Mouse (Mus musculus) lung, postnatal 10 days (tissue): Measurements from ENCODE around the gene Olah.

Experiments used
- DNase-seq: peaks from one replicate; pipeline ENCODE4 v3.0.0; 2021

Olah gene

DNA sequence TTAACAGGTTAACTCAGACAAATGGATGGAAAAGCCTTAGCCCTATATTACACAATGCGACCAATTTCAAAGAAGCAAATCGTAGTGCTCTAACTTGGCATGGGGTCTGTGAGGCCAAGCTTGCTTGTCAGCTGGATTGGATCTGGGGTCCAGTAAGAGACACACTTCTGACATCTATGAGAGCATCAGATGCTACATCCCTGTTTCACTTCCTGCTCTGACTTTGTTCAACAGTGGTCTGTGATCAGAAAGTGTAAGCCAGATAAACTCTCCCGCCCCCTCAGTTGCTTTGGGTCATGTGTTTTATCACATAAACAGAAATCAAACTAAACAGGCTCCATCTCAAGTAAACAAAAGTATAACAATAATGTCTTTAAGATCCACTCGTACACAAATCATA lies 48.6 kb downstream of the Olah start:
- no peak for DNase-seq

DNA sequence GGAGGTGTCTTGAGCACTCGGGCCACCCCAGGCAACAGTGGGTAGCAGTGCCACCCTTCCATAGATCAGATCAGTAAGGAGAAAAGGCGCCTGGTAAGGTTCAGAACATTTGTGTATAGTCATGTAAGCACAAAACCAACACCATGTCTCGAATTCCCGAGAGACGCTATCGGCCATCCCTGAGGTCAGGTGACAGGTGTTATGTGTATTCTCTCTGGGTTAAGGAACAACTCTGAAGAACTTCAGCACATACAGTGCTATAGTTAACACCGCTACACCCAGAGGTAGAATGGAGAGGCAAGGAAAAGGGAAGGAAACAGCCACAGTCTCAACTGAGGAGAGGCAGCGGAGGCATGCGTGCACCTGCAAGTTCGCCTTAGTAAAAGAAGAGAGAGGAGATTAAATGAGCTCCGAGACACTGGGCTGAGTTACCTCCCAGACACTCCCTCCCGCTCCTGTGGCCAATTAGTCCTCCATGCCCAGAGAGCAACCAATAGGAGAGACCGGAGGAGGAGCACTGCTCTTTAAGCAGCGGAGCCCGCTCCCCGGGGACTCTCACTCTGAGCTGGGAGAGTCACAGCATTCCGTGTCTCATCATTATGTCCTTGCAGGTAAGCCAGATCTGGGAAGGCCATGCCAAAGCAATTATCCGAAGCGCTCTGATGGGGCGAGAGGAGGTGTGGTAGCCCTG lies 61.3 kb downstream of the Olah start, which contains the start of gene Acbd7:
TSS of gene Acbd7 (plus strand) at position 558 of the 691 bp plus-strand sequence.
- peak; percentile 62 for DNase-seq

DNA sequence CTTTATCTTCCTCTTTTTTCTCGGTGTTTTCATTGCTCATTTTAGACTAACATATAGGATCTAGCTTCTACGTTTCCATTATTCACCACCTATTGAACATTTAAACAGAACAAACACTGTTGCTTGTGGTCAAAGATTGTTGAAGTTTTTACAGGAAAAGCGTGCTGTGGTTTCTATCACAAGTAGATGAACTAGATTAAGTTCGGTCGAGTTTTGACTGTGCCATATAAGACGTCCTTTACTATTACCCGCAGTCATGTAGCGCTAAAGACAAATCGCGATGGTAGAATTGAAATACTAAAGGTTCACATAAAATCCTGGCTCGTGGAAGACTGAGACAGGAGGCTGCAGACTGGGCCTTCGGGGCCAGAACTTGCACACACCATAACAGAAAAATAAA lies 63.2 kb downstream of the Olah start:
- DNase-seq = no peak

DNA sequence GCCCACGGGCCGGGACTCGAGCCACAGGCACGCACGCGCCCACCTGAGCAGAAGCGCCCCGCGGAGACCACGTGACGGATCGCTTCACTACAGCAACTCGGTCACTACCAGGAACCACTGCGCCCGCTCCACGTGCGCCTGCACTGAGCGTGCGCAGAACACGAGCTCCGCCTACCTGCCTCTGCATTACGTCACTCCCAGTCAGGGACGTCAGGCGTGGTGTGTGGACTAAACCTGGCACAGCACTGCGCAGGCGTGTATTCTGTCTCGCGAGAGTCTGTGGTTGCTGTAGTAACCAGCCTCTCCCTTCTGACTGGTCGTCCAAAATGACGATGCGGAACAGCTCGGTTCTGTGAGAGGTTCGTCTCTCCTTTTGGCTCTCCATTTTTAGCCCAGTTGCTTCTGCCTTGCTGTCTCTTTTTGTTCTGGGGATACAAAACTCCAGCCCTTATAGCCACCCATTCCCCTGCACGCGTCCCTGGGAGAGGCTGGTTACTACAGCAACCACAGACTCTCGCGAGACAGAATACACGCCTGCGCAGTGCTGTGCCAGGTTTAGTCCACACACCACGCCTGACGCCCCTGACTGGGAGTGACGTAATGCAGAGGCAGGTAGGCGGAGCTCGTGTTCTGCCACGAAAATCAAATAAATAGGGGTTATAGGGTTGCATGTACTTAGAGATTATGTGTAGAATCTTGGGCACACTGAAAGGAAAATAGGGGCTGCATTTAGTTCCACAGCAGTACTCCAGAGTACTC lies 64.3 kb downstream of the Olah start, which contains the start of gene Rpp38:
TSS of gene Rpp38 (minus strand) at position 160 of the 759 bp plus-strand sequence.
- peak; percentile 98 for DNase-seq

DNA sequence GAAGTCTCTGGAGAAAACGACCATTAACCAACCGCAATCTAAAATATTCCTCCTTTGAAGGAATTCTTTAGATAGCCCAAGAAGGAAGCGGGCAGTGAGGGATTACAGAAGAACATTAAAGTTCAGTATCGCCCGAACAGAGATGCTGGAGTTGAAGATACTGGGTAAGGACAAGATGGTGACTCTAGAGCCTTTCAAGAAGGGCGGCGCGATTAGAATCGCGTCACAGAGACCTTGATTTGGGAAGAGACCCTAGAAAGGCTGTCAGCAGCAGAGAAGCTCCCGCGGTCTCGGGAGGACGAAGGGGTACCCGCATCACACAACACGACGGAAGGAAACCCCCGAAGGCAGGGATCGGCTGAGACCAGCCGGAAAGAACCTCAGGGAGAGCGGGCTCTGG lies 65.0 kb downstream of the Olah start:
- DNase-seq = no peak

DNA sequence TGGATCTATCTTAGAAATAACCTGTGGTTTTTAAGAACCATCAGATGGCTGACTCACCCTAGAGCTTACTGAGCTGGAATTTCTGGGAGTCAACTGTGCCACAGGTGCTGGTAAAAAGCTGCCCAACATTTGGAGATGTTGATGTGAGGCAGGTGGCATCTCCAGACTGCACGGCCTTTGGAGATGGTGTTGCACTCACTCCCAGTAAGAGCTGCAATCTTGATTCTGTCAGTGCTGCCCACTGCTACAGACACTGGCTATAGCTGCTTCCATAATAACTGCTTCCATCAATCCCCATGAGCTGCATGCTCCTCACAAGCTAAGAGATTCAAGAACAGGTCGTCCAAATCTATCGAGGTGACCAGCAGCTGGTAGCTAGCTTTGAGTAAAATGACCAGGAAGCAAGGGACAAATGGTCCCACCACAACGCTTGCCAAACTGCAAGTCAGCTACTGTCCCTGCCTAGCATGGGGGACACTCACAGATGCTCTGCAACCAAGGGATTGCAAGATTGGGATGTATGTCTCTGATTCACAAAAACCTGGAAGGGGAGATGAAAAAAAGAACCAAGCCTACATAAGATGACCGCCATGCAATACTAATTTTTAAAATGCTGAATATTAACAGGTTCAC lies 65.8 kb downstream of the Olah start:
- no peak for DNase-seq

DNA sequence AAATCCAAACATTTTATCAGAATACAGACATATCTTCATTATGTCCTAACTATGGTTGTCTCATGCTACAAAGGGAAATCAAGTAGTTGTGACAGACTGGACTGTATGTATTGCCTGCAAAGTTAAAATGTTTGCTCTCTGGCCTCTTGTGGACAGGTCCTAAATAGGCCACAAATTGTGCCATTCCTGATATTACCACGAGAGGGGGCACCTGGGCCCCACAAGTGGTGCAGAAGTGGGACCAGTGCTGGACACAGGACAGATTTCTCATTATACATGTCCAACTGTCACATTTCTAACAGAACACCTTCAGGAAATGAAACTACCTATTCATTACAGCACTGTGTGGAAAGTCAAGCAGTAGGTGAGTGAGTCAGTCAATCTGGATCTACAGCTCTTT lies 69.7 kb downstream of the Olah start:
- DNase-seq = peak; percentile 79

DNA sequence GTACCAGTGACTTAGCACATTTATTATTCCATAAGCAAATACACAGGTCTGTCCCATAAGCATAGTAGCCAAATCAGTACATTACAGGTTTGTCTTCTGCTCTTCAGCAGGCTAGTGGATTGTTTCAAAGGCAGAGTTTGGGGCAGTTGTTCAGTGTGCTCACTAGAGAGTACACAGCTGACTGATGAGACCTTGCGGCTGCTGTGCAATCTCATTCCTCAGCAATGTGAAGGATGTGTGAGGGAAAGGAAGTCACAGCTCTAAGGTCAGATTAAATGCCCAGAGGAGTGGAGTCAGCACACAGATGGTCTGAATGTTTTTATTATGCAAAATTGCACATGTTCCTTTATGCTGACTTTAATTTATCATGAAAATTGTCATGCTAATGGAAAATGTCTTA lies 70.5 kb downstream of the Olah start:
- peak; percentile 37 for DNase-seq

DNA sequence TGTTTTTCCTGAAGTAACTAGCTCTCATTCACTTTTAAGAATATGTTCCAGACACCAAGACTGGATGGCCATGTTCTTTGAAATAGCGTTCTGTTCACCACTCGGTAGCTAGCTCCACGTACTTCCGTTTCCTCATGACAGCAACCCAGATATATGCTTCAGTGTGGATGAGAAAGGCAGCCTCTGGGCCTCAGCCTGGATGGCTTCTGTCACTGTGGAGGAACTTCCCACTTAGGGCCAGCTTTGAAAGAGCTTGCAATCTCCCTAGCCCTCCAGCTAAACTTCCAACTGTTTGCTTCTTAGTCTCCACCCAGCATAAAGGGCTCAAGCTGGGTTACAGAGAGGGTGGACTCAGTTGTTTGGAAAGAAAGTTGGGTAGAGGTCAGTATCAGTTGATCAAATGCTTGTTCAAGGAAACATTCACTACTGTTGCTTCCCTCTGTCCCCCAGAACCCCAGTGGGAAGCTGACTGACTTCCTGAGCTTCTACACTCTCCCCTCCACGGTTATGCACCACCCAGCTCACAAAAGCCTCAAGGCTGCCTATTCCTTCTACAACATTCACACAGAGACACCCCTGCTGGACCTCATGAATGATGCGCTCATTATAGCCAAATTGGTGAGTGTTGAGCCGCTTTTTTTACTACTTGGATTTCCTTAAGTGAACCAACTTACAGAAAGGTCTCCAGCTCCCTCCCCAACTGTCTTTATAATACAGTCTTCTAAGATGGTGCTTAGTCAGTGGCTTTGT lies 72.5 kb downstream of the Olah start:
- no peak for DNase-seq

DNA sequence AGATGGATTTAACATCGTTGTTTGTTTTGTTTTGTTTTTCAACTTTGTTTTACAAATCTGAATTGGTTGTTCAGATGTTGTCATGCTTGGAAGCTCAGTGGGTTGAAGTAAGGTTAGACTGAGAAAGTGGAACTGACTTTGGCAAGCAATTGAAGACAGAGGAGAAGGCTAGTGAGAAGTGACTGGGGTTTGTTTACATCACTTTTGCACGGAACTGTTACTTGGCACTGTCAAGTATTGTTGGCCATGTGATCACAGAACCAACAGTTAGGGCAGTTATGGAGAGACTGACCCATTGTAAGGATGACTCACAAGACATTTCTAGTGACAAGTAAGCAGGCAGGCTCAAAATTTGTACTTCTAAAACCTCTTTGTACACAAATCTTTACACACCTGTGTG lies 73.9 kb downstream of the Olah start:
- DNase-seq = peak; percentile 38

DNA sequence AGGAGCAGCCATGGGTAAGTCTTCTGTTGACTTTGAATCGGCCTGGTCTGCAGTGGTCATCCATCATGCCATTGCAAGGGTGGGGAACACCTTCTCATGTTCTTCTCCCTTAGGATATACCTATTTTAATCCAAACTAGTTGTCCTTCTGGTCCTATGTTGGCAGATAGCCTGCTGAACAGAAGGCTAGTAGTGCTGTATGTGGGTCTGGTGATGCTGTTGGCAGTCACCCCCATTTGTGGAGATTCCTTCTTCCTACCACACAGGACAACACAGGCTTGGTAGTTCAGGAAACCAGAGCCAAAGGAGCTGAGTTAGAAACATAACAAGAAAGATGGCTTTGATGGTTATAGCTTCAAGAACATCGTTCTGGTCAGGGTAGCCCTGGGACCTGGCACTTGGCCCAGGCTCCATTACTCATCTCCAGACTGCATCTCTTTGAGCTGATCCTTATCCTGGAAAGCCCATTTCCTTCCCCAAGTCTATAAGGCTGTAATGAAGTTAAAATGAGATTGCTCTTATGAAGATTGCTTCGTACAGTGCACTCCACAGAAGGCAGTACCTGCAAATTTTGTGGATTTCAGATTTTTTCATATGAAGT lies 91.5 kb downstream of the Olah start:
- DNase-seq = peak; percentile 16

DNA sequence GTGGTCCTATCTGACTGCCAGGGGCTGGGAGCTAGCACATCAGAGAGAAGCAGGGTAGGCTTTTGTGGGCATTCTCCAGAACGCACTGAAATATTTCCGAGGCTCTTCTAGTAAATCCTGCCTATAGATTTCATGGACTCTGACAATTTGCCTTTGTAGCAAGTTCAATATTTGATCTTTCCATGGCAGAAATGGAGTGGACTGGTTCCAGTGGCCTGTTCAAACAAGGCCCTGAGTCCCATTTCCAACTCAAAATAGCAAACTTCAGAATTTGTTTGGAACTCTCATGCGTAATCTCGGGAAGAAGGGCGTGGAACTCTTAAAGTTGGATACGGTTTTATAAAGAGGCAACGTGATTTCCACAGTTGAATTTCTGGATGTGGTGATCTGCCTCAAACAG lies 101.2 kb downstream of the Olah start:
- DNase-seq = no peak

DNA sequence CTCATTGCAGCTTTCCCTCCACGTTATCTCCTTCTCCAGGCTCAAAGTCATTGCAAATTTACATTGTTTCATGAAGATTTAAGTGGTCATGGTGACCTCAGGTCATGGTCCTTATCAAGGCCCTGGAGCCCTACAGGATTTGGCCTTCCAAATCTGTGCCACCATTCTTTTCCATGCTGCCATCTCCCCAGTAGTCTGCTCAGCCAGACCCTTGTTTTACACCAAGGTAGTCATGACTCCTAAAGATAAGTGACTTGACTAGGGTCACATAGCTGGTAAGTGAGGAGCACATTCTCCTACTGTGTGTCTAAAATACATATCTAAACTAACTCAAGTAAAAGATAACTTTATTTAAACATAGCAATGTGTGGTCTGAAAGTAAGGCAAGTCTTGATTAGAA lies 104.8 kb downstream of the Olah start:
- DNase-seq = no peak
